Mouse (Mus musculus) neural tube, embryonic 12.5 days (tissue): Measurements from ENCODE around the gene Pabpc4. TPM values are rescaled to one million over a fixed set of nuclear protein-coding genes. Genes with fewer than 3 reads are reported as not detected.
A peak's percentile ranks its signal among the peaks of the same experiment; 100 is the strongest.
"Not testable (repeated sequence)": the region's sequence is repeated elsewhere in the genome, so short reads cannot be mapped to it uniquely, and the experiment has no call there.

ENCODE experiments used
- ATAC-seq: fragments of 200-750 bp; cut with Nextera tagmentation; 2 replicates; pipeline ENCODE4 v1.8.0; 2017; ENCODE audit warnings: low read depth, mild to moderate bottlenecking, moderate TSS enrichment, moderate library complexity; ENCODE audit not compliant: low FRiP score
- H3K27ac ChIP-seq: fragments of 300-500 bp; sonication (generic); 2 replicates; pipeline ENCODE4 v1.5.1; 2016
- H3K27me3 ChIP-seq: fragments of 300-500 bp; sonication (generic); replicated peaks from 2 replicates; pipeline ENCODE4 v1.6.1; 2016; ENCODE audit warnings: mild to moderate bottlenecking
- H3K36me3 ChIP-seq: fragments of 300-500 bp; sonication (generic); 2 replicates; pipeline ENCODE4 v1.6.1; 2016; ENCODE audit warnings: mild to moderate bottlenecking
- H3K4me1 ChIP-seq: fragments of 300-500 bp; sonication (generic); 2 replicates; pipeline ENCODE4 v1.6.1; 2016
- H3K4me2 ChIP-seq: fragments of 300-500 bp; sonication (generic); replicated peaks from 2 replicates; pipeline ENCODE4 v1.6.1; 2016; ENCODE audit warnings: mild to moderate bottlenecking
- H3K4me3 ChIP-seq: fragments of 300-500 bp; sonication (generic); 2 replicates; pipeline ENCODE4 v1.5.1; 2016
- H3K9ac ChIP-seq: fragments of 300-500 bp; sonication (generic); 2 replicates; pipeline ENCODE4 v1.6.1; 2016; ENCODE audit warnings: mild to moderate bottlenecking
- H3K9me3 ChIP-seq: fragments of 300-500 bp; sonication (generic); 2 replicates; pipeline ENCODE4 v1.6.1; 2016; ENCODE audit warnings: mild to moderate bottlenecking
- WGBS: fragments of 180-500 bp; shearing (Covaris S2); methylation state at CpG from one replicate; pipeline ENCODE4 v1.1.7; 2016; 5-methylcytosine and 5-hydroxymethylcytosine counted together
- polyA plus RNA-seq: library from polyadenylated mRNA; unstranded; fragments of >200 nt; fragmentation: Nextera tagmentation; extraction: Ambion mirVana; gene quantifications from 2 replicates; pipeline ENCODE4 v1.2.1, GENCODE M21; 2016

Pabpc4 gene
- polyA plus RNA-seq, 1 experiment from 2014 or later = 27.5 TPM

DNA sequence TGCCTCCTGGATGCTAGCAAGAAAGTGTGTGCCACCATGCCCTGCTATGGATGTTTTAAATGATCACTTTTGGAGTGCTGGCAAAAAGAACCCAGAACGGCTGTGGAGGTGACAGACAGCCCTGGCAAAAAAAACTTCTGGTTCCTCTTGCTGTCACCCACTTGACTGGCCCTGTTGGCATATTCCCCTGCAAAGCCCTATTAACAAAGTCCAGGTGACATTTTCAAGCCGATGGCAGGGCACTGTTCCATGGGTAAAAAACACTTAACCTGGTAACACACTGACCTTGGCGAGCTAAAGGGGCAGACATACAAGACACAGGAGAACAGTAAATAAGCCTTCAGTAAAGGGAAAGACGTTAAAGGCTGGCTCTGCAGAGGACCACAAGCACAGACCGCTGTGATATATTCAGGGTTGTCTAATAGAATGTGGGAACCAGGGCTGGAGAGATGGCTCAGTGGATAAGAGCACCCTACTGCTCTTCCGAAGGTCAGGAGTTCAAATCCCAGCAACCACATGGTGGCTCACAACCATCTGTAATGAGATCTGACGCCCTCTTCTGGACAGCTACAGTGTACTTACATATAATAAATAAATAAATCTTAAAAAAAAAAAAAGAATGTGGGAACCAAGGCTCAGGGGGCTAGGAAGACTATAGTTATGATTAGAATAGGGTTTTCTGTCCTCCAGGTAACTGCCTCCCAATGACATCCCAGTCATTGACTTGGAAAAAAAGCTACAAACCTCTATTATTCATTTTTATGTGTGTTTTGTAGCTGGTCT lies 31.7 kb downstream of the Pabpc4 start:
- Histone ChIP-seq H3K4me1 (no peaks in the 10 kb centered on the region), H3K27ac (no peak overlapping the region), H3K36me3 (peaks cover 92% of the 10 kb centered on the region), H3K9ac (no peak overlapping the region), H3K4me3 (no peak overlapping the region), H3K4me2 (no peak overlapping the region), H3K27me3 (no peaks in the 10 kb centered on the region), H3K9me3 (no peaks in the 10 kb centered on the region)
- WGBS = 85% methylated on average over 7 of the region's 7 CpGs
- no peak for ATAC-seq

DNA sequence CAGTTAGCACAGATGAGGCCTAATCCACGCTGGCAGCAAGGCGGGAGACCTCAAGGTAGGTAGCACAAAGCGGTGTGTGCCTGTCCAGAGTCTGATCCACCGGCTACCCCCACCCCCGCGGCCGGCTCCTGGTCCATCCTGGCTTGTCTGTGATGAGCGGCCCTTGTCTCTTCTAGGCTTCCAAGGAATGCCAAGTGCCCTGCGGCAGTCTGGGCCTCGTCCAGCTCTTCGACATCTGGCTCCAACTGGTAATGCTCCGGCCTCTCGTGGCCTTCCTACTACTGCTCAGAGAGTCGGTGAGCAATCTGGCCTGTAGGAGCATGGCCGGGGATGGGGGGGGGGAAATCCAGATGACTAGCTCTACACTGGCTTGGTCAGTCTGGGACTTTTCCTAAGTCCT lies 32.9 kb downstream of the Pabpc4 start:
- H3K9me3 ChIP-seq, H3K9ac ChIP-seq, H3K4me3 ChIP-seq, H3K27me3 ChIP-seq, H3K27ac ChIP-seq, ATAC-seq, H3K4me2 ChIP-seq, H3K4me1 ChIP-seq: not testable (repeated sequence)
- WGBS = 96% methylated on average over 15 of the region's 15 CpGs
- peaks cover 92% of the 10 kb centered on the region for H3K36me3 ChIP-seq

GRCm38 (mm10) chr4:123295516-123296147 lies 33.5 kb downstream of the Pabpc4 start:
- Histone ChIP-seq H3K27ac (no peak overlapping the region), H3K27me3 (no peaks in the 10 kb centered on the region), H3K4me3 (no peak overlapping the region), H3K4me1 (no peaks in the 10 kb centered on the region), H3K4me2 (no peak overlapping the region), H3K36me3 (peaks cover 95% of the 10 kb centered on the region), H3K9ac (no peak overlapping the region), H3K9me3 (no peaks in the 10 kb centered on the region)
- 92% methylated on average over 21 of the region's 21 CpGs for WGBS
- ATAC-seq = no peak

GRCm38 (mm10) chr4:123296148-123296534 lies 34.0 kb downstream of the Pabpc4 start:
- Histone ChIP-seq H3K27ac (no peak overlapping the region), H3K4me3 (no peak overlapping the region), H3K36me3 (peaks cover 95% of the 10 kb centered on the region), H3K9me3 (no peaks in the 10 kb centered on the region), H3K9ac (no peak overlapping the region), H3K4me2 (no peak overlapping the region), H3K27me3 (no peaks in the 10 kb centered on the region), H3K4me1 (no peaks in the 10 kb centered on the region)
- ATAC-seq = no peak
- WGBS = 86% methylated on average over 5 of the region's 5 CpGs

DNA sequence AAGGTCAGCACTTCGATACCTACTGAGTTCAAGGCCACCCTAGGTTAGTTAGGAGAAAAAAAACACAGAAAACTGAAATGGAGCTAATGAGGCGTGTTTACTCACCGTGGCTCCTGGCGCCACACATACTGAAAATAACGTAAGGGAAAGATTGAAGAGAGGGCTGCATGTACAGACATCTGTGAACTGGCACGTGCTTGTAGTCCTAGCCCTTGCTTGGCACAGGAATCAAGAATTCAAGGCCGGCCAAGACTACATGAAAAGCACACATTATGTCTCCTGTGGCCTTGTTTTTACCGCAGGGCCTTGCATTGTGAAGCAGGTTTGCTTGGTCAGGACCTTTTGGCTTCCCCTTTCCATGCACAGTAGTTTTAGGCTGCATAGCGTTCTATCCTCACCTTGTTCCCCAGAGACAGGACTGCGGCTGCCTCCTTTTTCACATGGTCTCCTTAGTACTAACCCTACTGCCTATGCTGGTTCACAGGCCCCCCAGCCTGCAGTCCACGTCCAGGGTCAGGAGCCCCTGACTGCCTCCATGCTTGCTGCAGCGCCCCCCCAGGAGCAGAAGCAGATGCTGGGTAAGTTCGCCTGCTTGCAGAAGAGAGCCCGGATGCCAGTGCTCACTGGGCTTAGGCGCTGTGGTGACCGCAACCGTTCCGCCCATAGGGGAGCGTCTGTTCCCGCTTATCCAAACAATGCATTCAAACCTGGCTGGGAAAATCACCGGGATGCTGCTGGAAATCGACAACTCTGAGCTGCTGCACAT lies 35.2 kb downstream of the Pabpc4 start:
- no peak overlapping the region for H3K9ac ChIP-seq
- WGBS = 92% methylated on average over 22 of the region's 22 CpGs
- H3K27me3 ChIP-seq = no peaks in the 10 kb centered on the region
- no peak overlapping the region for H3K27ac ChIP-seq
- peaks cover 89% of the 10 kb centered on the region for H3K36me3 ChIP-seq
- H3K4me3 ChIP-seq = no peak overlapping the region
- H3K4me1 ChIP-seq = no peaks in the 10 kb centered on the region
- H3K4me2 ChIP-seq = no peak overlapping the region
- H3K9me3 ChIP-seq = no peaks in the 10 kb centered on the region
- ATAC-seq = no peak

GRCm38 (mm10) chr4:123298226-123298625 lies 36.1 kb downstream of the Pabpc4 start:
- 90% methylated on average over 4 of the region's 4 CpGs for WGBS
- ATAC-seq = no peak

GRCm38 (mm10) chr4:123298980-123299670 lies 37.0 kb downstream of the Pabpc4 start:
- H3K36me3 ChIP-seq = peaks cover 89% of the 10 kb centered on the region
- H3K27ac ChIP-seq = no peak overlapping the region
- no peaks in the 10 kb centered on the region for H3K9me3 ChIP-seq
- H3K4me2 ChIP-seq = no peak overlapping the region
- no peak for ATAC-seq
- H3K9ac ChIP-seq = no peak overlapping the region
- no peaks in the 10 kb centered on the region for H3K27me3 ChIP-seq
- H3K4me1 ChIP-seq = no peaks in the 10 kb centered on the region
- 97% methylated on average over 11 of the region's 11 CpGs for WGBS
- no peak overlapping the region for H3K4me3 ChIP-seq

More at GRCm38 (mm10) chr4:123298226-123298625, 36.1 kb downstream of the Pabpc4 start:
- H3K27ac ChIP-seq = no peak overlapping the region
- no peak overlapping the region for H3K4me3 ChIP-seq
- peaks cover 89% of the 10 kb centered on the region for H3K36me3 ChIP-seq
- no peaks in the 10 kb centered on the region for H3K9me3 ChIP-seq
- no peak overlapping the region for H3K4me2 ChIP-seq
- no peaks in the 10 kb centered on the region for H3K4me1 ChIP-seq
- no peaks in the 10 kb centered on the region for H3K27me3 ChIP-seq
- no peak overlapping the region for H3K9ac ChIP-seq

- peak; percentile 29; the same call in 1 of the 2 replicates for ATAC-seq
- Histone ChIP-seq H3K9me3 (no peaks in the 10 kb centered on the region), H3K27ac (no peak overlapping the region), H3K27me3 (no peaks in the 10 kb centered on the region), H3K4me1 (no peaks in the 10 kb centered on the region), H3K4me2 (no peak overlapping the region), H3K4me3 (no peak overlapping the region), H3K36me3 (peaks cover 27% of the 10 kb centered on the region), H3K9ac (no peak overlapping the region)
- 36% methylated on average over 3 of the region's 3 CpGs for WGBS
Observed at GRCm38 (mm10) chr4:123305789-123306188, 43.6 kb downstream of the Pabpc4 start.

GRCm38 (mm10) chr4:123306999-123307398 lies 44.8 kb downstream of the Pabpc4 start:
- 91% methylated on average over 10 of the region's 10 CpGs for WGBS
- H3K27ac ChIP-seq = no peak overlapping the region

GRCm38 (mm10) chr4:123308292-123308691 lies 46.1 kb downstream of the Pabpc4 start:
- H3K9me3 ChIP-seq = no peaks in the 10 kb centered on the region
- peaks cover 9% of the 10 kb centered on the region for H3K36me3 ChIP-seq
- 70% methylated on average over 3 of the region's 3 CpGs for WGBS
- no peak overlapping the region for H3K9ac ChIP-seq
- H3K4me3 ChIP-seq = no peak overlapping the region
- no peak overlapping the region for H3K4me2 ChIP-seq
- ATAC-seq = no peak
- H3K27me3 ChIP-seq = no peaks in the 10 kb centered on the region
- H3K4me1 ChIP-seq = no peaks in the 10 kb centered on the region
- no peak overlapping the region for H3K27ac ChIP-seq

More at GRCm38 (mm10) chr4:123306999-123307398, 44.8 kb downstream of the Pabpc4 start:
- H3K9ac ChIP-seq = no peak overlapping the region
- peaks cover 21% of the 10 kb centered on the region for H3K36me3 ChIP-seq
- H3K4me2 ChIP-seq = no peak overlapping the region
- no peaks in the 10 kb centered on the region for H3K27me3 ChIP-seq
- ATAC-seq = no peak
- no peaks in the 10 kb centered on the region for H3K9me3 ChIP-seq
- no peak overlapping the region for H3K4me3 ChIP-seq
- no peaks in the 10 kb centered on the region for H3K4me1 ChIP-seq

DNA sequence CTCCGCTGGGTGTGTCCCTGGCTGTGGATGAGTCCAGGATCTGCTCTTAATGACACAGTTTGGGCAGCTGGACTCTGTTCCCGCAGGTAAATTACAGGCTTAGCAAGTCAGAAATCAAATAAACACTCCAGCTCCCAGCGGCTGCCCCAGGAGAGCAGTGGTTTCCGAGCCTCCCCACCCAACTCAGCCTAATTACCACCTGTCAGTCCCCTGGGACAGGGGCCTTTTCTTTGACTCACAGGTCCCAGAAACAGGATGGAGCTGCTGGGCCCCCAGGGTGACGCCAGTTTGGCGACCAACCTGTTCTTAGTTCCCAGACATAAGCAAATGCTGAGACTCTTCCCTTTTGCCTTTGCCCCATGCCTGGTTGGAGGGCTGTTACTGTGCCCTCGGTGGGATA lies 49.7 kb downstream of the Pabpc4 start:
- no peaks in the 10 kb centered on the region for H3K36me3 ChIP-seq
- no peak overlapping the region for H3K4me2 ChIP-seq
- H3K27ac ChIP-seq = no peak overlapping the region
- WGBS = 93% methylated on average over 7 of the region's 7 CpGs
- no peak overlapping the region for H3K4me3 ChIP-seq
- no peaks in the 10 kb centered on the region for H3K27me3 ChIP-seq
- no peak overlapping the region for H3K9ac ChIP-seq
- no peaks in the 10 kb centered on the region for H3K9me3 ChIP-seq
- no peaks in the 10 kb centered on the region for H3K4me1 ChIP-seq
- ATAC-seq = no peak

DNA sequence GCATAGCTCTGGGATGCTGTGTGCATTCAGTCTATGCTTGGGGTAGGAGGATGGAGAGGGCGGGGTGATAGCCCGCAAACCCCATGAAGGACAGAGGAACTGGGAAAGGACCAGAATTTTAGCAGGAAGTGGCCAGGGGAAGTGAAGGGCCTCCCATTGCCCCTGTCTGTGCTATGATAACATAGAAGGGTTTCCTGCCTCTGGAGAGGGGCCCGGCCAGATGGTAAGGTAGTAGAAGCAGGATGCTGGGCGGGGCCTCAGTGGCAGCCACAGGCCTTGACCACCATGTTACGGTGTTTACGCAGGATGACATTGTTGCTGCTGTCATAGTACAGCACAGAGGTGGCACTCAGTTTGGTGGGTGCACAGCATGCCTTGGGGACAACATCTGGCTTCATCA lies 50.9 kb downstream of the Pabpc4 start:
- Histone ChIP-seq H3K9me3 (no peaks in the 10 kb centered on the region), H3K4me1 (no peaks in the 10 kb centered on the region), H3K27me3 (no peaks in the 10 kb centered on the region), H3K4me2 (no peak overlapping the region), H3K27ac (no peak overlapping the region), H3K9ac (no peak overlapping the region), H3K4me3 (no peak overlapping the region), H3K36me3 (no peaks in the 10 kb centered on the region)
- no peak for ATAC-seq
- WGBS = 84% methylated on average over 6 of the region's 6 CpGs
